Comparison of ENCODE assay signal across 23 mouse cellular contexts in the genomic region with DNA sequence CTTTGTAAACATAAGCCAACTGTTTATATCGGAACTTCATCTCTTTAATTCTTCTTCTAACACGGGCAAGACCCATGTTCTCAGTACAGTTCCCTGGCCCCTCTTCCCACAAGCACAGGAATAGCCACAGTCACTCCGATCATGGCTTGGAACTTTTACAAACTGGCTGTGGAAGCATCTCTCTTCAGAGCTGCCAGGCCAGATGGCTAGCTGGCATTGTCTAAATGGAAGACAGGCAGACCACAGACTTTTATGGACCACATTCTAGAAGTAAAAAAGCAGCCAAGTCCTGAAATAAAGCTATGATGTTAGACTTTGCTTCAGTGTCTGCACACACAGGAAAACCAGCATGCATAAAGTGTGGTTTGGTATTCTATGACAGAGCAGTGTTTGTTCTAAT. TPM values are rescaled to one million over a fixed set of nuclear protein-coding genes. Genes with fewer than 3 reads are reported as not detected.
DNase-seq lines count a peak whose midpoint lies in the region; ATAC-seq and TF ChIP-seq lines count a peak whose summit lies in the region.
"Had no signal": no experiment of that assay in that cellular context is flagged by ENCODE, and none has a peak within 500 bp of the region (broad histone marks: within the 10 kb centered on the region; RNA-seq: fewer than 3 reads in every experiment).

No protein-coding gene starts in this region.

- no peak for TF ChIP-seq CTCF in forebrain, postnatal 0 days (IDR thresholded peaks at IDR 0.05; ENCODE audit: low read depth)
- no peak for TF ChIP-seq CTCF in midbrain, postnatal 0 days (IDR thresholded peaks at IDR 0.05)

- 78% methylated on average over 3 of the region's 3 CpGs for WGBS in forebrain, postnatal 0 days
- 85% methylated on average over 3 of the region's 3 CpGs for WGBS in forebrain, embryonic 15.5 days
- 91% methylated on average over 3 of the region's 3 CpGs for WGBS in midbrain, postnatal 0 days
- WGBS in midbrain, embryonic 11.5 days, result 91% methylated on average over 3 of the region's 3 CpGs
- WGBS in embryonic facial prominence, embryonic 15.5 days, result 72% methylated on average over 3 of the region's 3 CpGs

- no peaks in the 10 kb centered on the region for H3K9me3 ChIP-seq in forebrain, postnatal 0 days (ENCODE audit: low read length)
- no peaks in the 10 kb centered on the region for H3K9me3 ChIP-seq in forebrain, embryonic 15.5 days
- no peaks in the 10 kb centered on the region for H3K9me3 ChIP-seq in midbrain, postnatal 0 days (ENCODE audit: low read length)
- no peaks in the 10 kb centered on the region for H3K9me3 ChIP-seq in midbrain, embryonic 11.5 days (ENCODE audit: control insufficient read depth, low read length)
- H3K9me3 ChIP-seq in embryonic facial prominence, embryonic 15.5 days (replicated peaks), result no peaks in the 10 kb centered on the region
- H3K9me3 ChIP-seq: hindbrain, embryonic 10.5 days; limb, embryonic 13.5 days; midbrain, embryonic 13.5 days had no signal

- intact Hi-C loops in left cerebral cortex, postnatal 36 days (cut with DNase I), result no loop called here

- no peak overlapping the region for H3K9ac ChIP-seq in forebrain, postnatal 0 days
- H3K9ac ChIP-seq in forebrain, embryonic 15.5 days (replicated peaks), result no peak overlapping the region
- H3K9ac ChIP-seq in midbrain, postnatal 0 days (replicated peaks; ENCODE audit: low read length, poor library complexity, severe bottlenecking), result no peak overlapping the region
- no peak overlapping the region for H3K9ac ChIP-seq in midbrain, embryonic 11.5 days (ENCODE audit: low read length)
- no peak overlapping the region for H3K9ac ChIP-seq in embryonic facial prominence, embryonic 15.5 days
- H3K9ac ChIP-seq: limb, embryonic 13.5 days; liver, embryonic 14.5 days; midbrain, embryonic 13.5 days had no signal

- peak; percentile 89 for ATAC-seq in forebrain, postnatal 0 days
- ATAC-seq in forebrain, embryonic 15.5 days (replicated peaks), result no peak
- ATAC-seq in midbrain, postnatal 0 days (ENCODE audit: low FRiP score), result no peak
- no peak for ATAC-seq in midbrain, embryonic 11.5 days (ENCODE audit: low FRiP score)
- no peak for ATAC-seq in embryonic facial prominence, embryonic 15.5 days (ENCODE audit: insufficient number of reproducible peaks, low FRiP score, low TSS enrichment, low read depth)
- ATAC-seq: midbrain, embryonic 13.5 days had no signal

- H3K27me3 ChIP-seq in forebrain, postnatal 0 days (ENCODE audit: insufficient read depth, low read length), result no peaks in the 10 kb centered on the region
- H3K27me3 ChIP-seq in forebrain, embryonic 15.5 days, result no peaks in the 10 kb centered on the region
- H3K27me3 ChIP-seq in midbrain, postnatal 0 days (ENCODE audit: insufficient read depth, low read length), result no peaks in the 10 kb centered on the region
- no peaks in the 10 kb centered on the region for H3K27me3 ChIP-seq in midbrain, embryonic 11.5 days (ENCODE audit: control insufficient read depth, insufficient read depth, low read length)
- H3K27me3 ChIP-seq in embryonic facial prominence, embryonic 15.5 days, result no peaks in the 10 kb centered on the region
- H3K27me3 ChIP-seq: limb, embryonic 13.5 days; midbrain, embryonic 13.5 days had no signal

- H3K4me2 ChIP-seq in forebrain, postnatal 0 days (ENCODE audit: low read depth), result no peak overlapping the region
- no peak overlapping the region for H3K4me2 ChIP-seq in forebrain, embryonic 15.5 days (replicated peaks)
- H3K4me2 ChIP-seq in midbrain, postnatal 0 days (ENCODE audit: low read depth, low read length, poor library complexity, severe bottlenecking), result no peak overlapping the region
- no peak overlapping the region for H3K4me2 ChIP-seq in midbrain, embryonic 11.5 days
- H3K4me2 ChIP-seq in embryonic facial prominence, embryonic 15.5 days (replicated peaks), result no peak overlapping the region
- H3K4me2 ChIP-seq: limb, embryonic 13.5 days; midbrain, embryonic 13.5 days had no signal

- H3K4me3 ChIP-seq in forebrain, postnatal 0 days (ENCODE audit: low read depth, low read length), result no peak overlapping the region
- H3K4me3 ChIP-seq in forebrain, embryonic 15.5 days, result no peak overlapping the region
- no peak overlapping the region for H3K4me3 ChIP-seq in midbrain, postnatal 0 days (ENCODE audit: low read depth, low read length)
- no peak overlapping the region for H3K4me3 ChIP-seq in midbrain, embryonic 11.5 days (ENCODE audit: low read depth, low read length)
- no peak overlapping the region for H3K4me3 ChIP-seq in embryonic facial prominence, embryonic 15.5 days (replicated peaks)
- H3K4me3 ChIP-seq: hindbrain, embryonic 10.5 days; limb, embryonic 13.5 days; midbrain, embryonic 13.5 days; myocyte had no signal

- no peaks in the 10 kb centered on the region for H3K4me1 ChIP-seq in forebrain, postnatal 0 days (ENCODE audit: insufficient read depth)
- no peaks in the 10 kb centered on the region for H3K4me1 ChIP-seq in forebrain, embryonic 15.5 days
- no peaks in the 10 kb centered on the region for H3K4me1 ChIP-seq in midbrain, postnatal 0 days (ENCODE audit: insufficient read depth, low read length)
- no peaks in the 10 kb centered on the region for H3K4me1 ChIP-seq in midbrain, embryonic 11.5 days (ENCODE audit: control insufficient read depth, insufficient read depth, low read length)
- H3K4me1 ChIP-seq in embryonic facial prominence, embryonic 15.5 days, result peaks cover 2% of the 10 kb centered on the region; the same call in 1 of the 2 replicates
- H3K4me1 ChIP-seq: hindbrain, embryonic 10.5 days; limb, embryonic 13.5 days; midbrain, embryonic 13.5 days had no signal

- H3K27ac ChIP-seq in forebrain, postnatal 0 days (ENCODE audit: low read depth, low read length), result no peak overlapping the region
- no peak overlapping the region for H3K27ac ChIP-seq in forebrain, embryonic 15.5 days (replicated peaks)
- no peak overlapping the region for H3K27ac ChIP-seq in midbrain, postnatal 0 days (ENCODE audit: low read depth, low read length)
- H3K27ac ChIP-seq in midbrain, embryonic 11.5 days (ENCODE audit: low read depth, low read length), result no peak overlapping the region
- H3K27ac ChIP-seq in embryonic facial prominence, embryonic 15.5 days (replicated peaks), result 0 out of 2 replicates have a peak overlapping the region, but pooled peaks have one; percentile 11
- H3K27ac ChIP-seq: hindbrain, embryonic 10.5 days; limb, embryonic 13.5 days; liver, embryonic 14.5 days; midbrain, embryonic 13.5 days; stomach, postnatal 0 days had no signal

- DNase-seq in forebrain, postnatal 0 days, result peak; percentile 77
- DNase-seq in midbrain, postnatal 0 days (ENCODE audit: low spot score), result peak; percentile 1
- DNase-seq in midbrain, embryonic 11.5 days (ENCODE audit: low spot score, missing footprints), result no peak
- DNase-seq in left cerebral cortex, postnatal 36 days (ENCODE audit: low spot score in 2 of 2), result peak; percentile 23 to 40
- no peak for DNase-seq in kidney, adult 8-10 months
- DNase-seq: gastrocnemius, postnatal 14 days; kidney, adult 9 months; thymus, postnatal 25 days had no signal

- H3K36me3 ChIP-seq in forebrain, postnatal 0 days (ENCODE audit: insufficient read depth), result no peaks in the 10 kb centered on the region
- no peaks in the 10 kb centered on the region for H3K36me3 ChIP-seq in forebrain, embryonic 15.5 days
- no peaks in the 10 kb centered on the region for H3K36me3 ChIP-seq in midbrain, postnatal 0 days (ENCODE audit: insufficient read depth, low read length)
- no peaks in the 10 kb centered on the region for H3K36me3 ChIP-seq in midbrain, embryonic 11.5 days (ENCODE audit: control insufficient read depth, insufficient read depth, low read length)
- H3K36me3 ChIP-seq in embryonic facial prominence, embryonic 15.5 days, result no peaks in the 10 kb centered on the region
- H3K36me3 ChIP-seq: hindbrain, embryonic 10.5 days; limb, embryonic 13.5 days; midbrain, embryonic 13.5 days had no signal

RNA-seq across cellular contexts. Expression of gene Olfr76, which starts 22.4 kb away (rescaled TPM):
- total RNA-seq in forebrain, postnatal 0 days (2014; rRNA removed), result not detected in 2 replicates
- polyA plus RNA-seq in forebrain, postnatal 0 days (2015; fragmentation: Nextera tagmentation; extraction: Ambion mirVana), result not detected in 2 replicates
- polyA plus RNA-seq in forebrain, embryonic 15.5 days (2015; fragmentation: Nextera tagmentation; extraction: Ambion mirVana), result not detected in 2 replicates
- total RNA-seq in midbrain, postnatal 0 days (2014; rRNA removed), result not detected in 2 replicates
- not detected in 2 replicates for polyA plus RNA-seq in midbrain, postnatal 0 days (2015; fragmentation: Nextera tagmentation; extraction: Ambion mirVana)
- polyA plus RNA-seq in midbrain, embryonic 11.5 days (2014; fragmentation: Nextera tagmentation; extraction: Ambion mirVana), result not detected in 2 replicates
- not detected in 2 replicates for polyA plus RNA-seq in embryonic facial prominence, embryonic 15.5 days (2015; fragmentation: Nextera tagmentation; extraction: Ambion mirVana)
- total RNA-seq in left cerebral cortex, postnatal 36 days (2021), result not detected
- total RNA-seq: adrenal gland, postnatal 4 days; gastrocnemius, postnatal 14 days; heart, adult 8-10 months; neutrophil, adult 5-6 weeks had no signal
- polyA plus RNA-seq: cortical plate, adult 2 months; heart, embryonic 16.5 days; hindbrain, embryonic 10.5 days; large intestine, adult 2 months; limb, embryonic 13.5 days; liver, embryonic 14.5 days; lung, embryonic 16.5 days; midbrain, embryonic 13.5 days; myocyte; stomach, postnatal 0 days had no signal

RNA-seq across cellular contexts. Expression of gene Olfr1555-ps1, which starts 24.5 kb away (rescaled TPM):
- total RNA-seq in forebrain, postnatal 0 days (2014; rRNA removed), result not detected in 2 replicates
- polyA plus RNA-seq in forebrain, postnatal 0 days (2015; fragmentation: Nextera tagmentation; extraction: Ambion mirVana), result not detected in 2 replicates
- polyA plus RNA-seq in forebrain, embryonic 15.5 days (2015; fragmentation: Nextera tagmentation; extraction: Ambion mirVana), result not detected in 2 replicates
- total RNA-seq in midbrain, postnatal 0 days (2014; rRNA removed), result not detected in 2 replicates
- not detected in 2 replicates for polyA plus RNA-seq in midbrain, postnatal 0 days (2015; fragmentation: Nextera tagmentation; extraction: Ambion mirVana)
- not detected in 2 replicates for polyA plus RNA-seq in midbrain, embryonic 11.5 days (2014; fragmentation: Nextera tagmentation; extraction: Ambion mirVana)
- 0.12 and 0.13 TPM in 2 replicates for polyA plus RNA-seq in embryonic facial prominence, embryonic 15.5 days (2015; fragmentation: Nextera tagmentation; extraction: Ambion mirVana)
- total RNA-seq in left cerebral cortex, postnatal 36 days (2021), result not detected
- total RNA-seq: adrenal gland, postnatal 4 days; gastrocnemius, postnatal 14 days; heart, adult 8-10 months; neutrophil, adult 5-6 weeks had no signal
- polyA plus RNA-seq: cortical plate, adult 2 months; heart, embryonic 16.5 days; hindbrain, embryonic 10.5 days; large intestine, adult 2 months; limb, embryonic 13.5 days; liver, embryonic 14.5 days; lung, embryonic 16.5 days; midbrain, embryonic 13.5 days; myocyte; stomach, postnatal 0 days had no signal

RNA-seq across cellular contexts. Expression of gene Olfr1428, which starts 29.8 kb away (rescaled TPM):
- not detected in 2 replicates for total RNA-seq in forebrain, postnatal 0 days (2014; rRNA removed)
- polyA plus RNA-seq in forebrain, postnatal 0 days (2015; fragmentation: Nextera tagmentation; extraction: Ambion mirVana), result not detected in 2 replicates
- not detected in 2 replicates for polyA plus RNA-seq in forebrain, embryonic 15.5 days (2015; fragmentation: Nextera tagmentation; extraction: Ambion mirVana)
- total RNA-seq in midbrain, postnatal 0 days (2014; rRNA removed), result not detected in 2 replicates
- polyA plus RNA-seq in midbrain, postnatal 0 days (2015; fragmentation: Nextera tagmentation; extraction: Ambion mirVana), result not detected in 2 replicates
- polyA plus RNA-seq in midbrain, embryonic 11.5 days (2014; fragmentation: Nextera tagmentation; extraction: Ambion mirVana), result not detected in 2 replicates
- polyA plus RNA-seq in embryonic facial prominence, embryonic 15.5 days (2015; fragmentation: Nextera tagmentation; extraction: Ambion mirVana), result not detected in 2 replicates
- not detected for total RNA-seq in left cerebral cortex, postnatal 36 days (2021)
- total RNA-seq: adrenal gland, postnatal 4 days; gastrocnemius, postnatal 14 days; heart, adult 8-10 months; neutrophil, adult 5-6 weeks had no signal
- polyA plus RNA-seq: cortical plate, adult 2 months; heart, embryonic 16.5 days; hindbrain, embryonic 10.5 days; large intestine, adult 2 months; limb, embryonic 13.5 days; liver, embryonic 14.5 days; lung, embryonic 16.5 days; midbrain, embryonic 13.5 days; myocyte; stomach, postnatal 0 days had no signal

RNA-seq across cellular contexts. Expression of gene Olfr1427, which starts 42.3 kb away (rescaled TPM):
- total RNA-seq in forebrain, postnatal 0 days (2014; rRNA removed), result not detected in 2 replicates
- polyA plus RNA-seq in forebrain, postnatal 0 days (2015; fragmentation: Nextera tagmentation; extraction: Ambion mirVana), result not detected in 2 replicates
- not detected in 2 replicates for polyA plus RNA-seq in forebrain, embryonic 15.5 days (2015; fragmentation: Nextera tagmentation; extraction: Ambion mirVana)
- not detected in 2 replicates for total RNA-seq in midbrain, postnatal 0 days (2014; rRNA removed)
- polyA plus RNA-seq in midbrain, postnatal 0 days (2015; fragmentation: Nextera tagmentation; extraction: Ambion mirVana), result not detected in 2 replicates
- polyA plus RNA-seq in midbrain, embryonic 11.5 days (2014; fragmentation: Nextera tagmentation; extraction: Ambion mirVana), result not detected in 2 replicates
- polyA plus RNA-seq in embryonic facial prominence, embryonic 15.5 days (2015; fragmentation: Nextera tagmentation; extraction: Ambion mirVana), result 0.09 TPM in 1 of 2 replicates, not detected in the other
- not detected for total RNA-seq in left cerebral cortex, postnatal 36 days (2021)
- total RNA-seq: adrenal gland, postnatal 4 days; gastrocnemius, postnatal 14 days; heart, adult 8-10 months; neutrophil, adult 5-6 weeks had no signal
- polyA plus RNA-seq: cortical plate, adult 2 months; heart, embryonic 16.5 days; hindbrain, embryonic 10.5 days; large intestine, adult 2 months; limb, embryonic 13.5 days; liver, embryonic 14.5 days; lung, embryonic 16.5 days; midbrain, embryonic 13.5 days; myocyte; stomach, postnatal 0 days had no signal

RNA-seq across cellular contexts. Expression of gene Olfr1426, which starts 53.6 kb away (rescaled TPM):
- total RNA-seq in forebrain, postnatal 0 days (2014; rRNA removed), result not detected in 2 replicates
- not detected in 2 replicates for polyA plus RNA-seq in forebrain, postnatal 0 days (2015; fragmentation: Nextera tagmentation; extraction: Ambion mirVana)
- not detected in 2 replicates for polyA plus RNA-seq in forebrain, embryonic 15.5 days (2015; fragmentation: Nextera tagmentation; extraction: Ambion mirVana)
- total RNA-seq in midbrain, postnatal 0 days (2014; rRNA removed), result not detected in 2 replicates
- not detected in 2 replicates for polyA plus RNA-seq in midbrain, postnatal 0 days (2015; fragmentation: Nextera tagmentation; extraction: Ambion mirVana)
- not detected in 2 replicates for polyA plus RNA-seq in midbrain, embryonic 11.5 days (2014; fragmentation: Nextera tagmentation; extraction: Ambion mirVana)
- not detected in 2 replicates for polyA plus RNA-seq in embryonic facial prominence, embryonic 15.5 days (2015; fragmentation: Nextera tagmentation; extraction: Ambion mirVana)
- total RNA-seq in left cerebral cortex, postnatal 36 days (2021), result not detected
- total RNA-seq: adrenal gland, postnatal 4 days; gastrocnemius, postnatal 14 days; heart, adult 8-10 months; neutrophil, adult 5-6 weeks had no signal
- polyA plus RNA-seq: cortical plate, adult 2 months; heart, embryonic 16.5 days; hindbrain, embryonic 10.5 days; large intestine, adult 2 months; limb, embryonic 13.5 days; liver, embryonic 14.5 days; lung, embryonic 16.5 days; midbrain, embryonic 13.5 days; myocyte; stomach, postnatal 0 days had no signal

Comparison
In these comparisons a context has a peak if more than half of its experiments do, and no peak if none do; other contexts are left out.
1. DNase-seq: peak in forebrain, postnatal 0 days (single experiment), midbrain, postnatal 0 days (single experiment) and left cerebral cortex, postnatal 36 days (2 of 2); none in midbrain, embryonic 11.5 days (single experiment) and kidney, adult 8-10 months (0 of 2).